Mouse (Mus musculus): ENCODE data around the gene Vps36. TPM values are rescaled to one million over a fixed set of nuclear protein-coding genes. Genes with fewer than 3 reads are reported as not detected.

Vps36 gene
- total and polyA plus RNA-seq, 2 experiments: 7.0 to 14.4 TPM

DNA sequence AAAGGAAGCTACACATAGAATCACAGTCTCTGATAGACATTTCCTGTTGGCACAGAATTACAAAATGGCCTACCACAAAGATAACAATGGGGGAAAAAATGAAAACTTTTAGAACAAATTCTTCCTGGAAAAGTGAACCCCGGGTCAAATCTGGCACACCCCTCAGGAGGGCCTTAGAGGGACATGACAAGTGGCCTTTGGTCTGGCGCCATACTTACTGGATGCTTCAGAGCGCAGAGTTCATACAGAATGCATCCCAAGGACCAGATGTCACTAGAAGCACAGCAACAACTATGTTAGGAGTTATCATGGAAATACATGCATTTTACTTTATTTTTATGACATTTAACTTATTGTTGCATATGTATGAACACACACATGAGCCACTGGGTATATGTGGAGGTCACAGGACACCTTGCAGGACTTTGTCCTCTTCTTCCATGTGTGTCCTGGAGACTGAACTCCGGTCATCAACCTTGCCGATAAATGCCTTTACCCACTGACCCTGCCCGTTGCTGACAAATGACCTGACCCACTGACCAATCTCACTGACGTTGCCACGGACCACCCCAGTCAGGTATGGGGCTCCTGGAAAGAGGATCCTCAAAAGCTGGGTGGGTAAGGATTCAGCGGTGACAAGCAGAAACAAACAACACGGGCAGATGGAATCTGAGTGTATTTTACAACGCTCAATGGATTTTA is 42.8 kb upstream of the Vps36 start:
- peak; percentile 61 for DNase-seq (ENCODE audit: extremely low read depth, low read depth, low spot score)
- Histone ChIP-seq H3K27ac (replicated peaks; ENCODE audit: insufficient read depth, low read depth, low read length) (no peak overlapping the region), H3K36me3 (ENCODE audit: control insufficient read depth, insufficient read depth, low read length) (no peaks in the 10 kb centered on the region), H3K9ac (ENCODE audit: low read depth, low read length) (no peak overlapping the region), H3K4me1 (ENCODE audit: control insufficient read depth, insufficient read depth, low read length) (peaks cover 5% of the 10 kb centered on the region), H3K79me2 (ENCODE audit: control insufficient read depth, insufficient read depth, low read length) (no peaks in the 10 kb centered on the region), H3K4me3 (ENCODE audit: insufficient read depth, low read depth, low read length) (no peak overlapping the region), H3K27me3 (ENCODE audit: control insufficient read depth, insufficient read depth, low read length) (no peaks in the 10 kb centered on the region)
- WGBS: 31% methylated on average over 11 of the region's 11 CpGs
- TF ChIP-seq CTCF (IDR thresholded peaks at IDR 0.05; ENCODE audit: low read depth, low read length): no peak
- no peak for TF ChIP-seq POLR2A (IDR thresholded peaks at IDR 0.05; ENCODE audit: extremely low read depth, insufficient read depth, low read length)

DNA sequence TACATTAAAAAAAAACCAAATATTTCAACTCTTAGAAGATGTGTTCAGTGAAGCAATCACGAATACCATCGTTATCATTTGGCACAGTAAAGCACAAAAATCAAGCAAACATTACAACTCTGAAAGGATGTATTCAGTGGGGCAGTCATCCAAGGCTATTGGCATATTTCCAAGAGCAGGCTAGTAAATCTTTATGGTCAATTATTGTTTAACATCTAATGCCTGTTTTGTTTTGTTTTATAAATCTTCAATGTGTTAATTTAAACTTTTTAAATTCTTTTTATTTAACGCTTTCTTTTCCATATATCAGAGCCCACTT is 42.3 kb upstream of the Vps36 start:
- TF ChIP-seq POLR2A (IDR thresholded peaks at IDR 0.05; ENCODE audit: extremely low read depth, insufficient read depth, low read length): no peak
- no peak for TF ChIP-seq CTCF (IDR thresholded peaks at IDR 0.05; ENCODE audit: low read depth, low read length)
- no peaks in the 10 kb centered on the region for H3K36me3 ChIP-seq (ENCODE audit: control insufficient read depth, insufficient read depth, low read length)
- H3K4me3 ChIP-seq (ENCODE audit: insufficient read depth, low read depth, low read length): no peak overlapping the region
- H3K9ac ChIP-seq (ENCODE audit: low read depth, low read length): no peak overlapping the region
- no peaks in the 10 kb centered on the region for H3K79me2 ChIP-seq (ENCODE audit: control insufficient read depth, insufficient read depth, low read length)
- peak; percentile 69 for DNase-seq (ENCODE audit: extremely low read depth, low read depth, low spot score)
- no peaks in the 10 kb centered on the region for H3K27me3 ChIP-seq (ENCODE audit: control insufficient read depth, insufficient read depth, low read length)
- H3K27ac ChIP-seq (replicated peaks; ENCODE audit: insufficient read depth, low read depth, low read length): no peak overlapping the region
- peaks cover 5% of the 10 kb centered on the region for H3K4me1 ChIP-seq (ENCODE audit: control insufficient read depth, insufficient read depth, low read length)
- 31% methylated on average over 3 of the region's 3 CpGs for WGBS

GRCm38 (mm10) chr8:22162206-22162605 is 30.4 kb upstream of the Vps36 start:
- TF ChIP-seq CTCF (IDR thresholded peaks at IDR 0.05; ENCODE audit: low read depth, low read length): no peak
- TF ChIP-seq POLR2A (IDR thresholded peaks at IDR 0.05; ENCODE audit: extremely low read depth, insufficient read depth, low read length): no peak
- Histone ChIP-seq H3K36me3 (ENCODE audit: control insufficient read depth, insufficient read depth, low read length) (0 out of 2 replicates have a peak, but pooled peaks cover 3% of the 10 kb centered on the region), H3K4me3 (ENCODE audit: insufficient read depth, low read depth, low read length) (no peak overlapping the region), H3K4me1 (ENCODE audit: control insufficient read depth, insufficient read depth, low read length) (peaks cover 3% of the 10 kb centered on the region), H3K9ac (ENCODE audit: low read depth, low read length) (no peak overlapping the region), H3K79me2 (ENCODE audit: control insufficient read depth, insufficient read depth, low read length) (no peaks in the 10 kb centered on the region), H3K27ac (replicated peaks; ENCODE audit: insufficient read depth, low read depth, low read length) (no peak overlapping the region), H3K27me3 (ENCODE audit: control insufficient read depth, insufficient read depth, low read length) (no peaks in the 10 kb centered on the region)
- no peak for DNase-seq (ENCODE audit: extremely low read depth, low read depth, low spot score)
- WGBS: 94% methylated on average over 8 of the region's 8 CpGs

GRCm38 (mm10) chr8:22164431-22164830 is 28.2 kb upstream of the Vps36 start:
- WGBS: 93% methylated on average over 10 of the region's 10 CpGs
- H3K4me1 ChIP-seq (ENCODE audit: control insufficient read depth, insufficient read depth, low read length): peaks cover 3% of the 10 kb centered on the region
- no peak overlapping the region for H3K4me3 ChIP-seq (ENCODE audit: insufficient read depth, low read depth, low read length)
- H3K36me3 ChIP-seq (ENCODE audit: control insufficient read depth, insufficient read depth, low read length): 0 out of 2 replicates have a peak, but pooled peaks cover 3% of the 10 kb centered on the region
- TF ChIP-seq POLR2A (IDR thresholded peaks at IDR 0.05; ENCODE audit: extremely low read depth, insufficient read depth, low read length) (no peak), CTCF (IDR thresholded peaks at IDR 0.05; ENCODE audit: low read depth, low read length) (no peak)
- H3K79me2 ChIP-seq (ENCODE audit: control insufficient read depth, insufficient read depth, low read length): no peaks in the 10 kb centered on the region
- no peaks in the 10 kb centered on the region for H3K27me3 ChIP-seq (ENCODE audit: control insufficient read depth, insufficient read depth, low read length)
- H3K9ac ChIP-seq (ENCODE audit: low read depth, low read length): no peak overlapping the region
- H3K27ac ChIP-seq (replicated peaks; ENCODE audit: insufficient read depth, low read depth, low read length): no peak overlapping the region
- DNase-seq (ENCODE audit: extremely low read depth, low read depth, low spot score): no peak

GRCm38 (mm10) chr8:22165251-22166079 is 27.1 kb upstream of the Vps36 start:
- 48% methylated on average over 10 of the region's 10 CpGs for WGBS
- Histone ChIP-seq H3K9ac (ENCODE audit: low read depth, low read length) (peak overlapping the region; percentile 53), H3K27ac (replicated peaks; ENCODE audit: insufficient read depth, low read depth, low read length) (peak overlapping the region; percentile 42), H3K27me3 (ENCODE audit: control insufficient read depth, insufficient read depth, low read length) (no peaks in the 10 kb centered on the region), H3K36me3 (ENCODE audit: control insufficient read depth, insufficient read depth, low read length) (no peaks in the 10 kb centered on the region), H3K4me3 (ENCODE audit: insufficient read depth, low read depth, low read length) (peak overlapping the region; percentile 55), H3K79me2 (ENCODE audit: control insufficient read depth, insufficient read depth, low read length) (no peaks in the 10 kb centered on the region), H3K4me1 (ENCODE audit: control insufficient read depth, insufficient read depth, low read length) (peaks cover 3% of the 10 kb centered on the region)
- DNase-seq (ENCODE audit: extremely low read depth, low read depth, low spot score): peak; percentile 66
- TF ChIP-seq POLR2A (IDR thresholded peaks at IDR 0.05; ENCODE audit: extremely low read depth, insufficient read depth, low read length) (no peak), CTCF (IDR thresholded peaks at IDR 0.05; ENCODE audit: low read depth, low read length) (no peak)
